Mouse (Mus musculus): ENCODE data around the gene Slc25a48. TPM values are rescaled to one million over a fixed set of nuclear protein-coding genes. Genes with fewer than 3 reads are reported as not detected.

Gene Slc25a48
- total and polyA plus RNA-seq, 2 experiments from 2014 or later, result 0.57 TPM; not detected in 1

DNA sequence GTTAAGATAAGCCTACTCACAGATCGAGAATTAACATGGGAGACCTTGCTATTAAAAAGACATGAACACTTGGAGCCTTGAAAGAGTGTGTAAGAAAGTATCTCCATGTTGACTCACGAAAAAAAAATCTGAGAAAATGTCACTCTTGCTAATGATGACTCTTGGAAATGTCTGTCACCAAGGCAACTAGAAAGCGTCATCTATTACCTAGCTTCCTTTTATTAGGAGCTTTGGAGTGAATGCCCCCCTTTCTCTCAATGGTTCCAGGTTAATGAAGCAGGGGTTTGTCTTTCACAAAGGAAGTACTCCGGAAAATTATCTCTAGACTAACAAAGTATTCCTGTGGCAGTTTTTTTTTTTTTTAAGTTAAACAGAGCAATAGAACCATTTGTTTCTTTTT lies 78.2 kb downstream of the Slc25a48 start:
- Histone ChIP-seq H3K9me3 (replicated peaks; ENCODE audit: control insufficient read depth, low read length) (no peaks in the 10 kb centered on the region), H3K36me3 (replicated peaks; ENCODE audit: control insufficient read depth, insufficient read depth, low read length) (no peaks in the 10 kb centered on the region), H3K27me3 (ENCODE audit: control insufficient read depth, insufficient read depth, low read length) (no peaks in the 10 kb centered on the region), H3K27ac (ENCODE audit: low read depth) (no peak overlapping the region), H3K4me3 (ENCODE audit: low read depth, low read length) (no peak overlapping the region), H3K4me2 (ENCODE audit: low read depth, low read length) (no peak overlapping the region), H3K4me1 (ENCODE audit: control insufficient read depth, insufficient read depth) (no peaks in the 10 kb centered on the region), H3K9ac (replicated peaks; ENCODE audit: low read depth, low read length) (no peak overlapping the region)
- DNase-seq (ENCODE audit: low spot score) (no peak), ATAC-seq (ENCODE audit: insufficient read depth, low read depth) (no peak)
- TF ChIP-seq CTCF (IDR thresholded peaks at IDR 0.05; ENCODE audit: low read depth), result no peak
- TF ChIP-seq EP300 (IDR thresholded peaks at IDR 0.05; ENCODE audit: low read depth), result no peak
- 70% methylated on average over 4 of the region's 4 CpGs for WGBS

DNA sequence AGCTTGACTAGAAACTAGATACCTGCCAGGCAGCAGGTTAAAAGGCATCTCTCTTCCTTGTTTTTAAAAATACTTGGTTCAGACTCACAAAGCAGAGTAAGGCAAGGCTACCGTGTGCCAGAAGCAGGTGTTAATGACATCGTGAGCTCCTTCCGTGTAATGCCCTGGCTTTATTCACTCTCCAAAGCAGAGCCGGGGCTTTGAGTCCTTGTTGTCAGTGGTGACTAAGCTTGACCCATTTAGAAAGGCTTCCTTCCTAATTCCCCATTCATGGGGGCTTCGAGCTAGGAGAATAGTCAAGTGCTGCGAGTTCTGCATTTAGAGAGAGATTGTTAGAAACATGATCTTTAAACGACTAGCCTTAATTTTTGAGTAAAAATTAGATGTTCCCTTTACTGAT lies 78.7 kb downstream of the Slc25a48 start:
- DNase-seq (ENCODE audit: low spot score) (no peak), ATAC-seq (ENCODE audit: insufficient read depth, low read depth) (no peak)
- no peak overlapping the region for H3K9ac ChIP-seq (replicated peaks; ENCODE audit: low read depth, low read length)
- no peaks in the 10 kb centered on the region for H3K36me3 ChIP-seq (replicated peaks; ENCODE audit: control insufficient read depth, insufficient read depth, low read length)
- H3K4me3 ChIP-seq (ENCODE audit: low read depth, low read length), result no peak overlapping the region
- no peaks in the 10 kb centered on the region for H3K4me1 ChIP-seq (ENCODE audit: control insufficient read depth, insufficient read depth)
- TF ChIP-seq EP300 (IDR thresholded peaks at IDR 0.05; ENCODE audit: low read depth), result no peak
- no peak for TF ChIP-seq CTCF (IDR thresholded peaks at IDR 0.05; ENCODE audit: low read depth)
- H3K9me3 ChIP-seq (replicated peaks; ENCODE audit: control insufficient read depth, low read length), result no peaks in the 10 kb centered on the region
- no peak overlapping the region for H3K4me2 ChIP-seq (ENCODE audit: low read depth, low read length)
- H3K27me3 ChIP-seq (ENCODE audit: control insufficient read depth, insufficient read depth, low read length), result no peaks in the 10 kb centered on the region
- WGBS, result 49% methylated on average over 7 of the region's 7 CpGs
- H3K27ac ChIP-seq (ENCODE audit: low read depth), result no peak overlapping the region

DNA sequence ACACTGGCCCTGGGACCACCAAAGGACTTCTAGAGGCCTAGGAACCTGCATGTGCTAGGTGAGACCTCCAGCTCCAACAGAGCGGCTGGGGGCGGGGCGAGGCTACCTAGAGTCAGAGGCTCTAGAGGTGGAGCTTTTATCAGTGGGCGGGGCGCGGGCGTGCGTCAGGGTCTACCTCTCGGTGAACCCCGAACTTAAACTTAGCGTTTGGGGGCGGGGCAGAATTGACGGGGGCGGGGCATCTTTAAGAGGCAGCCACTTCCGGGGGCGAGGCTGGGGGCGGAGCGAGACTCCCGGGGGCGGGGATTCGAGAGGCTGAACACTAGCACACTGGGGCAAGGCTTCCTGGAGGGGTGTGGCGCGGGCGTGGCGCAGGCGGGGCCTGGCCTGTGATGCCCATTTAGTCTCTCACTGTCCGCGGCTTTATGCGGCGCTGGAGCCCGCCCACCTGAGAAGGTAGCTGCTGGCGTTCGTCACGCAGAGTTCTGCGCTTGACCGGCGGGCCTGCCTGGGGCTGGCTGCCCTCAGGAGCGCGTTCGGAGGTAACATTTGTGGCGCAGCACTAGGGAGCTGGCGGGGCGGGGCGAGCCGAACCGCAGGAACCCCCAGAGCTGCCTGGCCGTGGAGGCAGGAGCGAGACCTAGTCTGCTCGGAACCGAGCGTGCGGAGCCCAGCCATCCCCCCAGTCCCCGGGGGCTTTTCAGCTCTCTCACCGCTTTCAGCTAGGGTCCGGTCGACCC lies 84.1 kb downstream of the Slc25a48 start, which contains the start of gene Fbxl21:
Gene Fbxl21 (plus strand): TSS at position 392 of the 740 bp plus-strand sequence.
- ATAC-seq (ENCODE audit: insufficient read depth, low read depth), result peak; percentile 99
- peak within 1 kb of the TSS; percentile 65 for H3K4me3 ChIP-seq (ENCODE audit: low read depth, low read length)
- TF ChIP-seq EP300 (IDR thresholded peaks at IDR 0.05; ENCODE audit: low read depth) (no peak), CTCF (IDR thresholded peaks at IDR 0.05; ENCODE audit: low read depth) (no peak)
- H3K27me3 ChIP-seq (ENCODE audit: control insufficient read depth, insufficient read depth, low read length), result no peaks in the 10 kb centered on the region
- WGBS, result 1% methylated on average over 53 of the region's 56 CpGs
- no peaks in the 10 kb centered on the region for H3K9me3 ChIP-seq (replicated peaks; ENCODE audit: control insufficient read depth, low read length)
- no peaks in the 10 kb centered on the region for H3K36me3 ChIP-seq (replicated peaks; ENCODE audit: control insufficient read depth, insufficient read depth, low read length)
- peak within 1 kb of the TSS; percentile 51 for H3K9ac ChIP-seq (replicated peaks; ENCODE audit: low read depth, low read length)
- DNase-seq (ENCODE audit: low spot score), result peak; percentile 74
- H3K4me2 ChIP-seq (ENCODE audit: low read depth, low read length), result peak within 1 kb of the TSS; percentile 96
- no peaks in the 10 kb centered on the region for H3K4me1 ChIP-seq (ENCODE audit: control insufficient read depth, insufficient read depth)
- no peak within 1 kb of the TSS for H3K27ac ChIP-seq (ENCODE audit: low read depth)

DNA sequence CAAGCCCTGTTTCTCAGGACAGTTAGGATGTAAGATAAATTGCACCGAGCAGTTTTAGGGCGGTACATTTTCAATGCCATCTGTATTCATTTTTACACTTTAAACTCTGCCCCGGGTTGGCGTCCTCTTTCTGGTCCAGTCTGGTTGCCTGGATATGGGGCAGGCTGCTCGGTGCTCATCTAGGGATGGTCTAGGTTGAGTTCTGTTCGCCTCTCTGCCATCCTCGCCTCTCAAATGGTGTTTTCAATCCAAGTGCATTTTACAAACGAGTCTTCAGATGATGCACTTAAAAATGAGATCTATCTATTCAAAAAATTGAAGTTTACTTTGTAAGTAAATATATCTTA lies 84.6 kb downstream of the Slc25a48 start:
- 0 out of 2 replicates have a peak, but pooled peaks have one; percentile 17 for ATAC-seq (ENCODE audit: insufficient read depth, low read depth)
- 5% methylated on average over 8 of the region's 8 CpGs for WGBS
- H3K27ac ChIP-seq (ENCODE audit: low read depth), result no peak overlapping the region

More for the DNA sequence above, 84.6 kb downstream of the Slc25a48 start:
- Histone ChIP-seq H3K36me3 (replicated peaks; ENCODE audit: control insufficient read depth, insufficient read depth, low read length) (no peaks in the 10 kb centered on the region), H3K9ac (replicated peaks; ENCODE audit: low read depth, low read length) (peak overlapping the region; percentile 51), H3K4me2 (ENCODE audit: low read depth, low read length) (peak overlapping the region; percentile 96), H3K9me3 (replicated peaks; ENCODE audit: control insufficient read depth, low read length) (no peaks in the 10 kb centered on the region), H3K27me3 (ENCODE audit: control insufficient read depth, insufficient read depth, low read length) (no peaks in the 10 kb centered on the region), H3K4me3 (ENCODE audit: low read depth, low read length) (peak overlapping the region; percentile 65), H3K4me1 (ENCODE audit: control insufficient read depth, insufficient read depth) (no peaks in the 10 kb centered on the region)
- TF ChIP-seq CTCF (IDR thresholded peaks at IDR 0.05; ENCODE audit: low read depth) (no peak), EP300 (IDR thresholded peaks at IDR 0.05; ENCODE audit: low read depth) (no peak)
- DNase-seq (ENCODE audit: low spot score), result no peak

Other genes starting within 250 kb of the Slc25a48 start
- gene Neurog1, start 186.2 kb upstream of the Slc25a48 start, total RNA-seq (2014; rRNA removed; ENCODE audit: low replicate concordance), result not detected in 2 replicates
- not detected in 2 replicates for gene Neurog1, start 186.2 kb upstream of the Slc25a48 start, polyA plus RNA-seq (2015; fragmentation: Nextera tagmentation; extraction: Ambion mirVana)
- not detected in 2 replicates for gene Cxcl14, start 141.8 kb upstream of the Slc25a48 start, total RNA-seq (2014; rRNA removed; ENCODE audit: low replicate concordance)
- 0.08 and 0.16 TPM in 2 replicates for gene Cxcl14, start 141.8 kb upstream of the Slc25a48 start, polyA plus RNA-seq (2015; fragmentation: Nextera tagmentation; extraction: Ambion mirVana)
- gene Gm3045, start 11.8 kb upstream of the Slc25a48 start, total RNA-seq (2014; rRNA removed; ENCODE audit: low replicate concordance), result not detected in 2 replicates
- gene Gm3045, start 11.8 kb upstream of the Slc25a48 start, polyA plus RNA-seq (2015; fragmentation: Nextera tagmentation; extraction: Ambion mirVana), result not detected in 2 replicates
- not detected in 2 replicates for gene Il9, start 43.9 kb downstream of the Slc25a48 start, total RNA-seq (2014; rRNA removed; ENCODE audit: low replicate concordance)
- not detected in 2 replicates for gene Il9, start 43.9 kb downstream of the Slc25a48 start, polyA plus RNA-seq (2015; fragmentation: Nextera tagmentation; extraction: Ambion mirVana)
- gene Fbxl21, start 84.1 kb downstream of the Slc25a48 start, total RNA-seq (2014; rRNA removed; ENCODE audit: low replicate concordance), result 0.08 and 1.1 TPM in 2 replicates
- 0.70 and 0.92 TPM in 2 replicates for gene Fbxl21, start 84.1 kb downstream of the Slc25a48 start, polyA plus RNA-seq (2015; fragmentation: Nextera tagmentation; extraction: Ambion mirVana)
- not detected in 2 replicates for gene Lect2, start 110.1 kb downstream of the Slc25a48 start, total RNA-seq (2014; rRNA removed; ENCODE audit: low replicate concordance)
- gene Lect2, start 110.1 kb downstream of the Slc25a48 start, polyA plus RNA-seq (2015; fragmentation: Nextera tagmentation; extraction: Ambion mirVana), result not detected in 2 replicates
- gene Tgfbi, start 171.2 kb downstream of the Slc25a48 start, total RNA-seq (2014; rRNA removed; ENCODE audit: low replicate concordance), result 31.3 and 43.1 TPM in 2 replicates
- 23.1 and 24.3 TPM in 2 replicates for gene Tgfbi, start 171.2 kb downstream of the Slc25a48 start, polyA plus RNA-seq (2015; fragmentation: Nextera tagmentation; extraction: Ambion mirVana)